Mouse (Mus musculus) lung, postnatal 25 days (tissue): ENCODE data around the gene Fgf22.

ENCODE experiments used
- DNase-seq: peaks from one replicate; pipeline ENCODE4 v3.0.0; 2022; ENCODE audit warnings: low spot score

Fgf22 gene

GRCm38 (mm10) chr10:79793051-79793737, 38.3 kb downstream of the Fgf22 start, which contains the start of gene Palm:
Palm (plus strand) TSS chr10:79793572.
- DNase-seq = peak; percentile 68

- no peak for DNase-seq
Measured at GRCm38 (mm10) chr10:79793738-79794490, 39.0 kb downstream of the Fgf22 start.

- DNase-seq = peak; percentile 83
Measured at GRCm38 (mm10) chr10:79794491-79794931, 39.6 kb downstream of the Fgf22 start.

- no peak for DNase-seq
Measured at GRCm38 (mm10) chr10:79795905-79796304, 41.0 kb downstream of the Fgf22 start.

- no peak for DNase-seq
Measured at GRCm38 (mm10) chr10:79797326-79797725, 42.5 kb downstream of the Fgf22 start.

GRCm38 (mm10) chr10:79798289-79798928, 43.5 kb downstream of the Fgf22 start:
- DNase-seq = no peak

GRCm38 (mm10) chr10:79800508-79800907, 45.6 kb downstream of the Fgf22 start:
- DNase-seq = no peak

- no peak for DNase-seq
Measured at GRCm38 (mm10) chr10:79801837-79802236, 47.0 kb downstream of the Fgf22 start.

- DNase-seq = peak; percentile 71
Measured at GRCm38 (mm10) chr10:79802331-79802971, 47.6 kb downstream of the Fgf22 start.

- no peak for DNase-seq
Measured at GRCm38 (mm10) chr10:79803716-79804323, 48.9 kb downstream of the Fgf22 start.

GRCm38 (mm10) chr10:79805636-79806035, 50.8 kb downstream of the Fgf22 start:
- no peak for DNase-seq

- no peak for DNase-seq
Measured at GRCm38 (mm10) chr10:79806331-79806730, 51.5 kb downstream of the Fgf22 start.

- no peak for DNase-seq
Measured at GRCm38 (mm10) chr10:79806972-79807371, 52.1 kb downstream of the Fgf22 start.

- DNase-seq = no peak
Measured at GRCm38 (mm10) chr10:79807826-79808225, 53.0 kb downstream of the Fgf22 start.
